Mouse (Mus musculus) mature B cell (primary cell): ENCODE measurements at regions not wholly inside any gene's neighbourhood (a gene's known extent, or its start where the extent isn't known, plus 50 kb on each side); places are given as distances from the start of the nearest gene placed in this dataset.

Experiments used
- in situ Hi-C: fragments of 300-500 bp; cut with MboI; formaldehyde crosslinking; loops from 2 replicates; pipeline ENCODE4 v1.14.3; 2019

- in situ Hi-C loops = no loop called here
These were observed 228.3 kb upstream of the Gadl1 start for GRCm38 (mm10) chr9:115680703-115681576.

GRCm38 (mm10) chr9:115681841-115682240 lies 227.4 kb upstream of the Gadl1 start:
- in situ Hi-C loops = no loop called here

GRCm38 (mm10) chr9:115683951-115684350 lies 225.3 kb upstream of the Gadl1 start:
- in situ Hi-C loops = no loop called here

DNA sequence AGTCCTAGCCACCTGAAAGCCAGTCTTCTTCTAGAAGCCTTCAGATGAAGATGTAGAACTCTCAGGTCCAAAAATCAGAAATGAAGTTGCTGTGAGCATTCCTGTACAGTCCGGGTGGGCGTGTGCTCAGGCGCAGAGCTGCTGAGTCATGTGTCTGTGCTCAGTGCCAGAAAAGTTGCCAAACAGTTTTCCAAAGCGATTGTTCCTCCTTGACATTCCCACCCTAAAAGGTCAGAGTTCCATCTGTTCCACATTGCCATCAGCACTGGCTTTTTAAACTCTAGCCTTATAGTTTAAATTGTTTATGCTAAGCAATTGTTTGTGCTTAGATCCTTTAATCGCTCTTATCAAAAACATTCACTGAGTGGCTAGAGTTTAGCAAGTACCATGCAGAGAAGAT lies 222.7 kb upstream of the Gadl1 start:
- in situ Hi-C loops = no loop called here

GRCm38 (mm10) chr9:115692837-115693236 lies 216.4 kb upstream of the Gadl1 start:
- in situ Hi-C loops = no loop called here

- in situ Hi-C loops = loop anchor here (25.0 kb wide), 1 partner anchor 334 kb away; no protein-coding TSS in a partner anchor
These were observed 205.5 kb upstream of the Gadl1 start for GRCm38 (mm10) chr9:115703791-115704190.

- in situ Hi-C loops = loop anchor here (25.0 kb wide), 1 partner anchor 333 kb away; no protein-coding TSS in a partner anchor
These were observed 205.0 kb upstream of the Gadl1 start for GRCm38 (mm10) chr9:115704249-115704648.

DNA sequence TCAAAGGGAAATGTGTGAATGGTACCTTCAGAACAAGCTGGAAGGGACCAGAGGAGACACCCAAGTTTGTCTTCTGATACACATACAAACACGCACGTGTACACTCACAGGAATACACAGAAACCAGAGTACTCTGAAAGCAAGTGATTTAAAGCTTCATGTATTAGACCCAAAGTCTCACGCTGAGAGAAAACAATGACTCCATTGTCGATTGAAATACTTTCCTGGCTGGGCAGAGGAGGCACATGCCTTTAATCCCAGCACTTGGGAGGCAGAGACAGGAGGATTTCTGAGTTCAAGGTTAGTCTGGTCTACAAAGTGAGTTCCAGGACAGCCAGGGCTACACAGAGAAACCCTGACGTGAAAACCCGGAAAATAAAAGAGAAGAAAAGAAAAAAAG lies 203.5 kb upstream of the Gadl1 start:
- in situ Hi-C loops = loop anchor here (5.0 to 25.0 kb wide), 2 partner anchors 332 to 398 kb away; no protein-coding TSS in a partner anchor

GRCm38 (mm10) chr9:115708199-115708934 lies 200.9 kb upstream of the Gadl1 start:
- in situ Hi-C loops = loop anchor here (5.0 to 25.0 kb wide), 2 partner anchors 329 to 401 kb away; no protein-coding TSS in a partner anchor

- in situ Hi-C loops = loop anchor here (25.0 kb wide), 1 partner anchor 327 kb away; no protein-coding TSS in a partner anchor
These were observed 199.1 kb upstream of the Gadl1 start for GRCm38 (mm10) chr9:115710039-115710739.

DNA sequence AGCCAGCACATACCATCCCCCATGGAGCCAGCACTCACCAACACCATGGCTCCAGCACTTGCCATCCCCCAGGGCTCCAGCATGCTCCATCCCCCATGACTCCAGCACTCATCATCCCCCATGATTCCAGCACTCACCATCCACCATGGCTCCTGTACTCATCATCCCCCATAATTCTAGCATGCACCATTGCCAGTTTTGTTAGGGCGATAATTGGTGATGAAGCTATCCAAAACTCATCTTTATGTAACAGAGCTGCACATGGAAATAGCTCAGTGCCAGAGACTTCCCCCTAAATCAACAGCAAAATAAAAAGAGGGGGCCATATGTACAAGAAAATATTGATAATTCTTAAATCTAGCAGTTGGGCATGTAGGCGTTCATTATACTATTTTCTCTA lies 188.9 kb upstream of the Gadl1 start:
- in situ Hi-C loops = loop anchor here (25.0 kb wide), 1 partner anchor 317 kb away; no protein-coding TSS in a partner anchor

- in situ Hi-C loops = loop anchor here (25.0 kb wide), 1 partner anchor 316 kb away; no protein-coding TSS in a partner anchor
These were observed 188.4 kb upstream of the Gadl1 start for GRCm38 (mm10) chr9:115720841-115721240.

DNA sequence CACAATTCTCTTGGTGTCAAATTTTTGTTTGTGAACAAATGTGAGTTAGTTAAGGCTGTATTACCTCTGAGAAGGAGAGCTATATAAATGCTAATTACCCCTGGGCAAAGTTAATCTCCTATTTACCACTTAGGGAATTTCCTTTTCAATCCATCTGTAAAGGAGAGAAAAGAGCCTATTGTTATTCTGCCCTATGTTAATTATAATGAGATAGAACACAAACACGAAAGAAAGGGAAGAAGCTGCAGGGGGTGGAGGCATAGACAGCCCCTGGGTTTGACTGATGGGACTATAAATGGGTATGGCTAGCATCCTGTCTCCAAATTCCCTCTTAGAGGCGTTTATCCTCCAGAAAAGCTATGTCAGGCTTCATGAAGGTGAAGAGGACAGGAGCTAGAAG lies 185.2 kb upstream of the Gadl1 start:
- in situ Hi-C loops = loop anchor here (25.0 kb wide), 1 partner anchor 313 kb away; no protein-coding TSS in a partner anchor

- in situ Hi-C loops = no loop called here
These were observed 181.9 kb upstream of the Gadl1 start for GRCm38 (mm10) chr9:115727361-115727760.

DNA sequence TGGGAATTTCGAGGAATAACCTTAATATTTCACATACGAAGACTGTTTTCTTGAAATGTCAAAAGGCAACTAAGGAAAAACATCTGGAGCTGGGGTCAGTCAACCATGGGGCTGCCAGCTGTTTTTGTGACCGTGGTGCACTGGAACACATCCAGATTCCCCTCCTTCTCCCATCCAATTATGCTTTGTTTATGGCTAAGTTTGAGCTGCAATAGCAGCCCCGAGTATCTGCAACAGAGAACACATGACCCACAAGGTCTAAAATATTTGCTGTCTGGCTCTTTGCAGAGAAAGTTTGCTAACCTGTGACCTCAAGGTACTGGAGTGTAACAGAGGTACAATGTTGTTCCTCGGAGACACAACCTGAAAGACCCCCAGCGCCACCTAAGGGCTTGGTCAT lies 177.7 kb upstream of the Gadl1 start:
- in situ Hi-C loops = no loop called here

DNA sequence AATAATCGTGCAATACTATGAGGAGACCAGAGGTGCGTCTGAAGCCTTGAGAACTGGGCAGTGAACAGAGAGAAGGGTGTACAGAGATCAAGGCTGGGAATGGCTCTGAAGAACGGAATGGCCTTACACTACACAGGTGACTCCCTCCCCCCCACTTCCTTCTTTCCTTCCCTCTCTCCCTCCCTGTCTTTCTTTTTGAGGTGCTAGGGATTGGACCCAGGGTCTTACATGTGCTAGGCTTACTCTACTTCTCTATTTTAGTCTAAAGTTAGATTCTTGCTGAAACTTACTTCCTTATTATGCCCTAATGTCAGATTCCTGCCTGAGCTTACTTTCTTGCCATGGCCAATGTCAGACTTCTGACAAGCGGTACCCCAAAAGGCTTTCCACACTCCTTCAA lies 176.2 kb upstream of the Gadl1 start:
- in situ Hi-C loops = no loop called here

GRCm38 (mm10) chr9:115739984-115740383 lies 169.3 kb upstream of the Gadl1 start:
- in situ Hi-C loops = no loop called here

DNA sequence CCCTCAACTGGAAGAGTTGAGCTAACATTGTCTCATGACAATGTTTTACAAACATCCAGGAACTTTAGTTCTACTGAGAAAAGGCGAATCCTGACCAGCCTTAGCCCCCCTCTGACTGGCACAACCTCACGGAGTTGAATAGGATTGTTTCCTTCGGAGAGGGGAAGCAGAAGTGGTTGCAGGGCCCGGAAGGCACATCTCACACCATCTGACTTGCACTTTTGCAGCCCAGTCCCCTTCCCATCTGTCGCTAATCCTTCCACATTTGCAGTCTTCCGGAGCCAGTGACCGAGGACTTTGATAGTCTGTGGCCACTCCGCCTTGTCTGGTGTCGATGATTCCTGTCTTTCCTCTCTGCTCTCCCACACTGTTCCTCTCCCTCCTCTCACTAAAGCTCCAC lies 162.8 kb upstream of the Gadl1 start:
- in situ Hi-C loops = no loop called here

- in situ Hi-C loops = no loop called here
These were observed 148.8 kb upstream of the Gadl1 start for GRCm38 (mm10) chr9:115760496-115760895.

DNA sequence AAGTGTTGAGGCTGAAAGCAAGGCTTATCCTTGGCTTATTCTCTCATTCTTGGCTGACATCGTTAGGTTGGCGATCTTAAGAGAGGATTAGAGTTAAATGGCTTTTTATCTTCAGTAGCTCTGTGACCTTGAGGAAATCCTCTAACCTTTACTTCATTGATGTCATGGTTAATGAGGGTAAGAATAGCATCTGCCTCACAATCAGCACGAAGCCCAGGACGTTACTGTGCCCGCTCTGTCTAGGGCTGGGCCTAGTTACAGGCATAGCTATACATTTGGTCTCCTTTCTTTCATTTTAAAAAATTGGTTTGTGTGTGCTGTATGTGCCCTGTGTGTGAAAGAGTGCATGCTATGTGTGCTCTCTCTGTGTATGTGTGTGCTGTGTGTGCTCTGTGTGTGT lies 145.1 kb upstream of the Gadl1 start:
- in situ Hi-C loops = no loop called here

DNA sequence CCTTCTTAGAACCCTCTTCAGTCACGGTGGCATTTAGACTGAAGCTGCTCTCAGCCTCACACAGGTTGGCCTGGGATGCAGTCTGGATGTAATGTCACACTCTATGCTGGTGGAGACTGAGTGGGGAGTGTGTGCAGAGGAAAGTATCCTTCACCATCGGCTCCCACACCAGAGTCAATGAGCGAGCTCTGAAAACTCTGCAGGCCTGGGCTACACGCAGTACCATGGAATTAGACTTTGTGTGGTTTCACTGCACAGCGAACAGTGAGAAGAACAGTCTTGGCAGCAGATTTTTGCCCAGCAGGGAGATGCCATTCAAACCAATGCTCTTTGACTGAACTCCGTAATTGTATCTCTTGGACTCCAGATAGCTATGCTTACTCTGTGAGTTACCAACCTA lies 142.8 kb upstream of the Gadl1 start:
- in situ Hi-C loops = no loop called here

DNA sequence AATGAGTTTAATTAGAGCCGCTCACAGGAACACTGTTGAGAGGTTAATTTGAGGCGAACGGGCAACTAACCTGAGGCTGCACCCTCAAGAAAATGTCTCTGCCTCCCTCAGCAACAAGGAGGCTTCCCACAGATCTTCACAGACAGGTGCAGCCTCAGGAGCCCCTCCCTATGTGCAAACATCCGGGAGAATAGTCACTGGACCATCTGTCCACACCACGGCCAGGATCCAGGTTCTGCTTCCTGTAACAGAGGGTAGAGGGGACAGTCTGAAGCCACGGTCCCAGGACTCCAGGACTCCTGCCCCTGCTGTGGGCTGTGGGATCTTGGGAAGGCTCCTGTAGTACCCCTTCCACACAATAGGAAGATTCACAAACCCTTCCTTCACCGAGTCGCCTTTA lies 134.1 kb upstream of the Gadl1 start:
- in situ Hi-C loops = no loop called here
